Mouse (Mus musculus): ENCODE data around the gene Trip6. TPM values are rescaled to one million over a fixed set of nuclear protein-coding genes. Genes with fewer than 3 reads are reported as not detected.
A peak's percentile ranks its signal among the peaks of the same experiment; 100 is the strongest.

Trip6 gene
- polyA plus RNA-seq (2015; fragmentation: Nextera tagmentation; extraction: Ambion mirVana): 45.8 and 50.1 TPM in 2 replicates

GRCm38 (mm10) chr5:137314193-137315083 is at the start of gene Trip6:
Gene Trip6, minus strand, starts transcription at chr5:137314404.
- Histone ChIP-seq H3K4me2 (replicated peaks; ENCODE audit: low read depth, low read length) (peak within 1 kb of the TSS; percentile 83), H3K9me3 (ENCODE audit: low read length) (no peaks in the 10 kb centered on the region), H3K4me1 (ENCODE audit: insufficient read depth, low read depth, low read length) (peaks cover 10% of the 10 kb centered on the region), H3K27ac (ENCODE audit: low read length) (peak within 1 kb of the TSS; percentile 94), H3K27me3 (replicated peaks; ENCODE audit: insufficient read depth, low read length) (no peaks in the 10 kb centered on the region), H3K4me3 (ENCODE audit: low read depth, low read length) (peak within 1 kb of the TSS; percentile 60), H3K36me3 (ENCODE audit: insufficient read depth, low read length) (0 out of 2 replicates have a peak, but pooled peaks cover 11% of the 10 kb centered on the region), H3K9ac (replicated peaks; ENCODE audit: low read depth) (peak within 1 kb of the TSS; percentile 89)
- ATAC-seq (peak; percentile 89), DNase-seq (ENCODE audit: low spot score) (peak; percentile 95)
- no peak for TF ChIP-seq EP300 (IDR thresholded peaks at IDR 0.05)
- TF ChIP-seq CTCF (IDR thresholded peaks at IDR 0.05): peak; percentile 41
- 20% methylated on average over 30 of the region's 30 CpGs for WGBS

- Histone ChIP-seq H3K9ac (replicated peaks; ENCODE audit: low read depth) (no peak overlapping the region), H3K4me3 (ENCODE audit: low read depth, low read length) (no peak overlapping the region), H3K36me3 (ENCODE audit: insufficient read depth, low read length) (peaks cover 47% of the 10 kb centered on the region), H3K4me1 (ENCODE audit: insufficient read depth, low read depth, low read length) (no peaks in the 10 kb centered on the region), H3K27ac (ENCODE audit: low read length) (no peak overlapping the region), H3K9me3 (ENCODE audit: low read length) (no peaks in the 10 kb centered on the region), H3K27me3 (replicated peaks; ENCODE audit: insufficient read depth, low read length) (no peaks in the 10 kb centered on the region), H3K4me2 (replicated peaks; ENCODE audit: low read depth, low read length) (no peak overlapping the region)
- TF ChIP-seq CTCF (IDR thresholded peaks at IDR 0.05) (peak; percentile 46), EP300 (IDR thresholded peaks at IDR 0.05) (no peak)
- DNase-seq (ENCODE audit: low spot score) (no peak), ATAC-seq (no peak)
- WGBS: 31% methylated on average over 7 of the region's 7 CpGs
Observed at GRCm38 (mm10) chr5:137358382-137358781, 44.2 kb upstream of the Trip6 start.

- ATAC-seq (no peak), DNase-seq (ENCODE audit: low spot score) (no peak)
- peaks cover 6% of the 10 kb centered on the region for H3K4me1 ChIP-seq (ENCODE audit: insufficient read depth, low read depth, low read length)
- no peak overlapping the region for H3K27ac ChIP-seq (ENCODE audit: low read length)
- 68% methylated on average over 17 of the region's 17 CpGs for WGBS
- H3K36me3 ChIP-seq (ENCODE audit: insufficient read depth, low read length): peaks cover 16% of the 10 kb centered on the region
- TF ChIP-seq CTCF (IDR thresholded peaks at IDR 0.05): no peak
- TF ChIP-seq EP300 (IDR thresholded peaks at IDR 0.05): no peak
- peak overlapping the region; percentile 12; the same call in 1 of the 2 replicates for H3K4me3 ChIP-seq (ENCODE audit: low read depth, low read length)
- H3K27me3 ChIP-seq (replicated peaks; ENCODE audit: insufficient read depth, low read length): no peaks in the 10 kb centered on the region
- no peaks in the 10 kb centered on the region for H3K9me3 ChIP-seq (ENCODE audit: low read length)
- H3K9ac ChIP-seq (replicated peaks; ENCODE audit: low read depth): no peak overlapping the region
- H3K4me2 ChIP-seq (replicated peaks; ENCODE audit: low read depth, low read length): 0 out of 2 replicates have a peak overlapping the region, but pooled peaks have one; percentile 0
Observed at GRCm38 (mm10) chr5:137354091-137354490, 39.9 kb upstream of the Trip6 start.

GRCm38 (mm10) chr5:137352011-137352975 is 38.1 kb upstream of the Trip6 start:
- DNase-seq (ENCODE audit: low spot score) (peak; percentile 64), ATAC-seq (0 out of 2 replicates have a peak, but pooled peaks have one; percentile 6)
- Histone ChIP-seq H3K36me3 (ENCODE audit: insufficient read depth, low read length) (peaks cover 10% of the 10 kb centered on the region; the same call in 1 of the 2 replicates), H3K27ac (ENCODE audit: low read length) (peak overlapping the region; percentile 93), H3K4me1 (ENCODE audit: insufficient read depth, low read depth, low read length) (peaks cover 13% of the 10 kb centered on the region), H3K9ac (replicated peaks; ENCODE audit: low read depth) (peak overlapping the region; percentile 89), H3K9me3 (ENCODE audit: low read length) (no peaks in the 10 kb centered on the region), H3K4me2 (replicated peaks; ENCODE audit: low read depth, low read length) (peak overlapping the region; percentile 74), H3K4me3 (ENCODE audit: low read depth, low read length) (peak overlapping the region; percentile 70), H3K27me3 (replicated peaks; ENCODE audit: insufficient read depth, low read length) (no peaks in the 10 kb centered on the region)
- WGBS: 13% methylated on average over 15 of the region's 16 CpGs
- TF ChIP-seq CTCF (IDR thresholded peaks at IDR 0.05) (no peak), EP300 (IDR thresholded peaks at IDR 0.05) (no peak; the same call in 1 of the 2 replicates)

GRCm38 (mm10) chr5:137351394-137351793 is 37.2 kb upstream of the Trip6 start:
- TF ChIP-seq EP300 (IDR thresholded peaks at IDR 0.05): no peak
- TF ChIP-seq CTCF (IDR thresholded peaks at IDR 0.05): no peak
- Histone ChIP-seq H3K27ac (ENCODE audit: low read length) (peak overlapping the region; percentile 93), H3K4me2 (replicated peaks; ENCODE audit: low read depth, low read length) (peak overlapping the region; percentile 74), H3K27me3 (replicated peaks; ENCODE audit: insufficient read depth, low read length) (no peaks in the 10 kb centered on the region), H3K9me3 (ENCODE audit: low read length) (no peaks in the 10 kb centered on the region), H3K9ac (replicated peaks; ENCODE audit: low read depth) (peak overlapping the region; percentile 89), H3K4me3 (ENCODE audit: low read depth, low read length) (peak overlapping the region; percentile 70), H3K4me1 (ENCODE audit: insufficient read depth, low read depth, low read length) (peaks cover 13% of the 10 kb centered on the region), H3K36me3 (ENCODE audit: insufficient read depth, low read length) (0 out of 2 replicates have a peak, but pooled peaks cover 6% of the 10 kb centered on the region)
- 5% methylated on average over 4 of the region's 4 CpGs for WGBS
- ATAC-seq (no peak), DNase-seq (ENCODE audit: low spot score) (peak; percentile 18)

Data from lung, postnatal 0 days (tissue).